Mouse (Mus musculus) kidney, adult 2 months (tissue): ENCODE results near the gene Pld5.

Experiments
- CTCF ChIP-seq: fragments of 200-500 bp; conservative IDR thresholded peaks from 2 replicates; pipeline ENCODE4 v1.5.1; 2011; ENCODE audit warnings: low read depth, mild to moderate bottlenecking, control low read depth, low read length, moderate library complexity, mixed read lengths; ENCODE audit not compliant: insufficient read depth, insufficient read length
- POLR2A ChIP-seq: fragments of 200-500 bp; IDR thresholded peaks from one replicate; pipeline ENCODE4 v1.6.1; 2011; ENCODE audit warnings: low read depth, low read length, control low read depth

- TF ChIP-seq POLR2A, result no peak
- TF ChIP-seq CTCF, result no peak
These were observed 150.7 kb downstream of the Pld5 start for GRCm38 (mm10) chr1:176124441-176124840.
